Mouse (Mus musculus): Measurements from ENCODE around the gene Grik4.
"Not testable (repeated sequence)": the region's sequence is repeated elsewhere in the genome, so short reads cannot be mapped to it uniquely, and the experiment has no call there.

Gene Grik4

DNA sequence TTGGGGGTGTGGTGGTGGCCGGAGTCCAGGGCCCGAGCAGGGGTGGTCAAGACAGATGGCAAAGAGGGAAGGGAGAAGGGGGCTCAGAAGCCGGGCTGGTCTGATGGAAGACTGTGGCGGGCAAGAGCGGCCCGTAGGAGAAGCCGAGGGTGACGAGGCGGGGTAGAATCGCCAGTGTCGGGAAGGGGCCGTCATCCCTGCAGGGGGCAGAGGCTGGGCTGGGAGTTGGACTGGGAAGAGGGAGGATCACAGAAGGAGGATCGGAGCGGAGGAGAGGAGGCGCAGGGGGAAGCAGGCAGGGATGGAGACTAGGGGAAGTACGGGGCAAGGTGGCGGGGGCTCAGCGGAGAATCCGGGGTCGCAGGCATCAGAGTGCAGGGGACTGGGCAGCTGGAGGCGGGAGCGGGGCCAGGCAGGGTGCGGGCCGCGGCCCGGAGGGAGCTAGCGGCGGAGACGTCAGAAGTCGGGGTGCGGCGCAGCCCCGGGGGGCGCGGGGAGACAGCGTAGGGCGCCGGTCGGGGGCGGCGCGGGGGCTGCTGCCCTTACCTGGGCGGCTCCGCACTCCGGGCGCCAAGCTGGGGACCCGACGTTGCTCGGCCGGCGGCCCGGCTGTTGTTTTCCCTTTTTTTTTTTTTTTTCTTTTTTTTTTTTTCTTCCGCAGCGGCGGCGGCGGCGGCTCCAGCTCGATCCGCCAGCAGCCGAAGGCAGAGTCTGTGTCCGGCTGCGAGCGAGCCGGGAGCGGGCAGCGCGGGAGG, at the start of gene Grik4:
Gene Grik4 (minus strand): TSS at position 713 of the 755 bp plus-strand sequence.
- no peak for DNase-seq (ENCODE audit: low spot score)

DNA sequence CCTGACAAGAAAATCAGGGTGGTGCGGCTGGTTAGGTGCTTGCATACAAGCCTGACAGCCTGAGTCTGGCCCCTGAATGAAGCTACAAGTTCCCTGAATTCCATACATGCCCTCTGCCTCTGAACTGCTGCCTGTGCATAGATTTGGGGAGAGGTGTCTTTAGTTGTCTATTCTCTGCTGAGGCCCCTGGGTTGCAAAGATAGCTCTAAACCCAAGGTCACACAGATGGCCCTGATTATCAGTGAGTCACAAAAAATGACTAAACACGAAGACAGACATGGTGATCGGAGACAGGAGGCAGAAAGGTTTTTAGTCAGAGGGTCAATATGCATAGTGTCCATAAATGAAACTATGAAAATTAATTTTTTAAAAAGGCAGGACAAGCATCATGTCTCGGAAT, 49.4 kb upstream of the Grik4 start:
- no peak for DNase-seq (ENCODE audit: low spot score)

DNA sequence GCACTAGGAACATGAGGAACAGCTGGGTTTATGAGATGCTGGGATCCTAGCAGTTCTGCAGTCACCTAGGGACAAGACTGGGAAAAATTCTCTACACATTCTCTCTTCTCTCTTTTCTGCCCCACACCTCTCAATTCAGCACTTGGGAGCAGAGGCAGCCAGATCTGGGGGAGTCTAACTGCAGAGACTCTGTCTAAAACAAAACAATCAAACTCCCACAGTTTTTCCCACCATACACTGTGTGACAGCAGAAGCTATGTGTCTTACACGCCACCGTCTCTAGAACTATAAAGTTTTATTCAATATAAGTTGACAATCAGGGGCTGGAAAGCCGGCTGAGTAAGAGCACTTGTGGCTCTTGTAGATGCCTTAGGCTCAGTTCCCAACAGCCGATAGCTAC, 43.7 kb upstream of the Grik4 start:
- no peak for DNase-seq (ENCODE audit: low spot score)

DNA sequence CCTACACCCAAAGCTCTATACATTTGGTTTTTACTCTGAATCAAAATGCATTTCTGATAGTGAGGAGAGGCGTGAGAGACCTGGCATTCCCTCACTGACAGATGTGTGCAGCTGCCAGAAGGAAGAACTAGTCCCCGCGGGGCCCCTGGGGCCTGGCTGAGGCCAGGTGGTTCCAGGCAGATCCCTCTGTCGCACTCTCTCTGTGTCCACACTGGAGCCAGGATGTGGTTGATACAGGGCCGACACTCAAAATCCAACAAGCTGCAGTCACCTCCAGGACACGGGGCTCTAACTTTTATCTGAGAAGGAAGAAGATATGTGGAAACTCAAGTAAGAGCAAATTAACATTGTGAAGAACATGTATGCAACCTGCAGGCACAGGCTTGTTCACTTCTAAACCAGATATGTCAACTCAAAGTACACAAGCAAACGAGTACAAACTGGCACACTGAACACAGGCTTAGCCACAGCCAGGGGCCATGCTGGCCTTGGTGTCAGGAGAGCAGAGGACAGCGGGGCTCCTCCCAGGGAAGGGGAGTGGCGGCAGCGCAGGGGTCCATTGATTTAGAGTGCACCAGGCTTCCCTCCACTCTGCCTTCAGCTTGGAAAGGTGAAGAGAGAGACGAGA, 24.7 kb upstream of the Grik4 start:
- no peak for DNase-seq (ENCODE audit: low spot score)

DNA sequence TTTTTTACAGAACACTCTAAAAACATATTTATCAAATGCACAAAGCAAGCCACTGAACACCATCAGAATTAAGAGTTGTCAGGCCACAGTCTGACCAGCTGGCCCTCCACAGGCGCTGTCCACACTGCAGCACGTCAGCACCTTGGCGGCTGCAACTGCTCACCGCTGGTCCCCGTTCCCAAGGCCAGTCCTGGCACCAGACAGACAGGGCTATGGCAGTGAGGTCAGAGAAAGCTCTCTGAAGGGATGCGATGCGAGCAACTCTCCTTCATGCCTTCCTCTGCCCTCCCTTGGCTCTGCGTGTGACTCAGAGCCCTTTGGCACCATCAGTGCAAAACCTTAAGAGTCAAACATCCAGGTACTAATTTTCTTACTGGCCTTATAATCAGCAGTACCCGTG, 23.4 kb upstream of the Grik4 start:
- no peak for DNase-seq (ENCODE audit: low spot score)

DNA sequence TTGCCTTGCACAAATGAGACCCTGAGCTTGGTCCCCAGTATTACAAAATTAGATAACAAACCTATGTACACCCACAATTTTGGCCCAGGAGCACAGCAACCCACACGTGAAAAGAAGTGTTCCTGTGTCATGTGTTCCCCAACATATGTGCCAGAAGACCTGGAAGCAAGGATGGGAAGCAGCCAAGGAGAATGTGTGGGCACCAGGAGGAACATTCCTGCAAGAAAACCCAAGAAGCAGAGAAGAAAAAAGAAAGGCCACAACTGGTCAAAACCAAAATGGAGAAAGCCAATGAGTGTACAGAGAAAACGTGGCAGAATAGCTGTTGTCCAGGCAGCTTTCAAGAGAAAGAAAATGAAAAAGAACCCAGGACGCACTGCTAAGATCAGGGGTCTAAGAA, 20.5 kb upstream of the Grik4 start:
- not testable (repeated sequence) for DNase-seq (ENCODE audit: low spot score)

DNA sequence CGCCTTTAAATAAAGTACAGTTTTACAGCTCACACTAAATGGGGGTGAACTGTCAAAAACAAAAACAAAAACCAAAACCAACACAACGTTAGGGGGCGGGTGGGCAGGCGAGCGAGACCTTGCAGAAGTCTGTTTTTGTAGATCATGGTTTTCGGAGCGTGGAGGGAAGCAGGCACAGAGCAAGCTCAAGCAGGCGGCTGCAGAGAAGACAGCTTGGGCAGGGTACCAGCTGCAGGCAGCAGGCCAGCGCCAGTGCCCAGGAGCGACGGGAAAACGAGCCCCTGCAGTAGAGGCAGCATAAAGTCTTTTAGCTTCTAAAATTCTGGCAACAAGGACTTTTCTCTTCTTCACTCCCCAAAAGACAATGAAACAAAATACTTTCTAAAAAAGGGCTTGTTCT, 20.1 kb upstream of the Grik4 start:
- no peak for DNase-seq (ENCODE audit: low spot score)

DNA sequence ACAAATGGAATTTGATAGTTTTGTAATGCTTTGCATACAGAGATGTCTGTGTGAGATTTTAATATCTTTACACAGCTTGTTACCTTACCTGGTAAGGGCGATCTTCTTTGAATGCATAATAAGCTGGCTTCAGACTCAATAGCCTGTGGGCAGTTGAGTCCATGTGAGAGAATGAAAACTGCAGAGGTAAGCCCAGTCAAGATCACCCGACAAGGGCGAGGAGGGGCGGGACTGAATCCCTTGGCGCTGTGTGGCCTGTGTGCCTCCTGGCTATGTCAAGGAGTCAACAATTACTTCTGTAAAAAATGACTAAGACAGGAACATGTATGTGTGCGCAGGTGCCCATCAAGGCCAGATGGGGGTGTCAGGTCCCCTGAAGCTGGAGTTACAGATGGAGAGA, 18.2 kb upstream of the Grik4 start:
- DNase-seq (ENCODE audit: low spot score) = no peak

DNA sequence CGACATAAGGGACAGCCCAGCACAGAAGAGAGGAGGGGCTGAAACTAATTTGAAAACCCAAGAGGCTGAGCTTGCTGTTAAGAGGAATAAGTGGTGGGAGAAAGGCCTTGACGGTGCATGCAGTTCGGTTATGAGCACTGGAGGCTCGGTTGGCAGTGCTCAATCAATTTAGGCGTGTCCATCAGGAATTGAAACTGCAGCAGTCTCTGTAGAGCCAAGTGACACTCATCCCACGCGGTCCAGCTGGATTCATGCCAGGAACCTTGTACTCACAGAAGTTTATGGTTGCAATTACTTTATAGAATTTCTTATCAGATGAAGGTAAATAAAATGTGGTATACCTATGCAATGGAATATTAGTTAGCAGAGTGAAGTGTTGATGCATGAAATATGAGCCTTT, 14.1 kb upstream of the Grik4 start:
- no peak for DNase-seq (ENCODE audit: low spot score)

DNA sequence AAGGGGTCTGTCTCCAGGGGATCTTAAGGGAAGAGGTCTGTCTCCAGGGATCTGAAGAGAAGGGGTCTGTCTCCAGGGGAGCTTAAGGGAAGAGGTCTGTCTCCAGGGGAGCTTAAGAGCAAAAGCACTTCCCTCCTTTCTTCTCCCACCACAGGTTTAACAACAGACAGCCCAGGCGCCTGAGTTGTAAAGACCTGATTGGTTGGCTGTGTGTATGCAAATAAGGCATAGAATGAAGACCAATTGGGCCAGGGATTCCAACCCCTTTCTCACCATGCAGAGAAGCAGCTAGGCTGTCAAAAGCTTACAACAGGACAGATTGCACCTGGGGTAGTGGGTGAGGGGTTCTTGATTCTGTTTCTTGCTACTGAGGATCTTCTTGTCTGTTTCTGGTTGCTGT, 4.1 kb upstream of the Grik4 start:
- no peak for DNase-seq (ENCODE audit: low spot score)

DNA sequence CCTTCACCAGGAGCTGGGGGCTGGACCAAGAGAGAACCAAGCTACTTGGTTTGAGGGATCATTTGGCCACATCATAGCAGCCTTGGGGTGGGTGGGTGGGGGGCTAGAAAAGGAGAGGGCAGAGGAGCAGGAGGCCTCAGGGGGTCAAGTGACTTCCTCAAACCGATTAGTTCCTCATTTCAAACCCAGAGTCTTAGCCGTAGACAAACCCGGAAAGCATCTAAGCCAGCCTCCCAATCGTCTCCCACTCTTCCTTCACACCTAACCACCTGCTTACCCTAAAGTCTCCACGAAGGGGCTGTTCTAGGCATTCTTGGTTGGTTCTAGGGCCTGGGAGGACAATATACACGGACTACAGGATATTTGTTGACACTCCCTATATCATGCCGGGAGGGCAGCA, 881 bp upstream of the Grik4 start:
- no peak for DNase-seq (ENCODE audit: low spot score)

DNA sequence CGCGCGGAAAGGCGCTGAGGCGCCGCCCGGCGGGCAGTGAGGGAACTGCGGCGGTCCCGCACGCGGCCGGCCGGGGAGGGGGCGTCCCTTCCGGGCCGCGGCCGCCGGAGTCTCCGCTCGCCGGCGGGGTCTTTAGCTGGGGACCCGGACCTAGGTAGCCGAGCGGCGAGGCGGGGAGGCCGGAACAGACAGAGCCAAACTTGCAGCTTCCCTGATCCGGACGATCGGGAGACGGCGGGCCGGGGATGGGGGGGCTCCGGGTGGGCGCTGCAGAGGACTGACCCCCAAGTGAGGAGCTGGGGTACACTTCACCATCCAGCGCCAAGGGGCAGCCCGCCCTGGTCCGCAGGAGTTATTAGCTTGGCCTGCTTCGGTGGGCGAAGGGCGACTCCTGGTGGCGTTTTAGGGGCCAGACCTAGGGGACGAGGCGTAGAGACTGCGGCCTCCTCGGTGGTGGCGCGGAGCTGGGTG, 278 bp upstream of the Grik4 start:
- peak; percentile 40 for DNase-seq (ENCODE audit: low spot score)

DNA sequence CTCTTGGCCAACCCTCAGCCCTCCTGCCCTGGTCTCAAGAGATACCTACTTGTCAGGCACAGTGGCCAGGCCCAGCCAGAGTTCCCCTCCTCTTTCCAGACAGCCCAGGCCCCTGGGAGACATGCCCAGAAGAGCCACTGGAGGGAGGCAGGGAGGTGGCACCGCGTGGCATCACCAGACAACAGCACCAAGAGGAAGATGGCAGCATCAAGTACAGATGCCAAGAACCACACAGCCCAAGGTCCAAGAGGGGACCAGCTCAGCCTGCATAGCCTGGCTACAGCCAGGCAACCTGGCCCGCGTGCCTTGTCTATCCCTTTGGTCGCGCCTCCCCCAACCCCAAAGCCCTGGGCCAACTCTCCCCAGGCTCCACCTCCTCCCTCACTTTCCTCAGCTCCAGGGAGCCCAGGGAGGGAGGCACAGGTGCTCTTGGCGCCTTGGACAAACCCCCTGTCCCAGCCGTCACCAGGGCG, 1.2 kb downstream of the Grik4 start:
- DNase-seq (ENCODE audit: low spot score) = no peak

DNA sequence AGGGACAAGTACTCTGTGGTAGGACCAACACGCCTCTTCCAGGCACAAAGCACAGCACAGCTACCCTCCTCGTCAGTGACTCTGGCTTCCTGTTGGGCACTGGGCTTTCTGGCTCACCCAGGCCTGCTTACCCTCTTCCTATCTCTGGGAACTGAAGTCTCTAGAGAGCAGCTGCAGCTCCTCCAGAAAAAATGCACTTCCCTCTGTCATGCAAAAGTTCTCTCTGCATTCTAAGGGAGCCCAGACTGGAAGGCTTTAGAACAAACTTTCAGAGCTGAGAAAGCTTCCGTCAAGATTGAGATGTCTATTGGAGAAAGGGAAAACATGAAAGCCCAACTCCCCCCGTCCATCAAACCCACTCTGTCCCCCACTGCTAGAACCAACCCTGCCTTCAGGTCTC, 2.1 kb downstream of the Grik4 start:
- DNase-seq (ENCODE audit: low spot score) = no peak

DNA sequence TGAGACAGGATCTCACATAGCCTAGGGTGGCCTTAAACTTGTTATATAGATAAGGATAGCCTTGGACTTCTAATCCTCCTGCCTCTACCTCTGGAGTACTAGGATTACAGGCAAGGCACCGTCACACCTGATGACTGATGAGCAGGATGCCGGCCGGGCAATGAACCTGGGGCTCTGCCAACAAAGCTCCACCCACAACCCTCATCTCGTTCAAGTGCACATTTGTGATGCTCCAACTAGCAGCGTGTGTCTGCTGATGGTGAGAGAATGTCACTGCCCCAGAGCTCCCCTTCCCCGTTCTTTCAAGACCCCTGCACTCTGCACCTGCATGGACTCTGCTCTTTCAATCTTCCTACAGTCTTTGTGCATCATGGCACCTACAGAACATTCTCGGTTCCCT, 12.1 kb downstream of the Grik4 start:
- DNase-seq (ENCODE audit: low spot score) = no peak

DNA sequence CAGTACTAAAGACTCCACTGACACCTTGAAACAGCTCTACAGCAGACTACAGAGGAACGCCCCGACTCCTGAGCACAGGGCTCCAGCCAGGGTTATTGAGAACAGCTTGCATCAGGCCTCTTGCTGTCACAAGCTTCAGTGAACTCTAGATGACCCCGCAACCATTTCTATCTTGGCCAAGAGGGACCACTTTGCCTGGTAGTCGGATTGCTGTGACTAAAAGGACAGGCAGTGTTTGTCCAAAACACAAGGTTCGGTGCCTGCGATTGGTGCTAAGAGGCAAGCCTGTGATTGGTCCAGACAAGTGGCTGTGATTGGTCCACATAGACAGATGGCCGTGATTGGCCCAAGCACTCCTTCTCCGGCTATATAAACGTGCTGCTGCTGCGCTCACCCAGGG, 16.8 kb downstream of the Grik4 start:
- no peak for DNase-seq (ENCODE audit: low spot score)

DNA sequence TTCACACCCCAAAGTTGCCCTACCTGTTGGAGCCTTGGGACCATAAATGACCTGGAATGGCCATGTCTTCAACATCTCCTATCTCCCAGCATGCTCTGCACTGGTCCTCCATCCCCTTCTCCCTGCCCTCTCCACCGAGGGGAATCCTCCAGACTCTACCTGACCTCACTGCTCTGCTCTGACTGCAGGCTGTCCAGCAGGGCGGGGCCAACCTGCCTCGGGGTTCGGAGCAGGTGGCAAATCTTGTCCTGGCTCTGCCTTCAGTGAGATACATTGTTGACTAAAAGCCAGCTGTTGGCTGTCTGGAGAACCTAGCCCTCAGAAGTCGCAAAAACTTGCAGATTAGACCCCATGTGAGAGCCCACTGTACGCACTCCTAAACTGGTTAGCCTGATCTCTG, 17.7 kb downstream of the Grik4 start:
- DNase-seq (ENCODE audit: low spot score) = no peak

DNA sequence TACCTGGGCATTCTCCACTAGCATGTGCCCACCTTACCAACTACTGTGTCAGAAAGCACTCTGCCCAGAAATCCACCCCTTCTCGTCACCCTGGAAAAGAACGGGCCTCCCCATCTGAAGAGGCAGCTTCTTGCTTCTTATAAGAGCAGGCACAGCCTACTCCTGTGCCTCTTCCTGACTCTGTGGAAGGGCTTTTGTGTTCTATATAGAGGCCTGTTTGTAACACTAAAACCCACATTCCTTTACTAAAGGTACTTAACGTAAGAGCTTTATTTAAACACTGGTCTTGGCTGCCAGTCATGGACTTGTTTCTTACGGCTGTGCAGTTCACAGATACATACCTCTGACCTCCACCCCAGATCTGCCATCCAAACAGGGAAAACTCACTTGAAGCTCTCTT, 22.5 kb downstream of the Grik4 start:
- DNase-seq (ENCODE audit: low spot score) = no peak

DNA sequence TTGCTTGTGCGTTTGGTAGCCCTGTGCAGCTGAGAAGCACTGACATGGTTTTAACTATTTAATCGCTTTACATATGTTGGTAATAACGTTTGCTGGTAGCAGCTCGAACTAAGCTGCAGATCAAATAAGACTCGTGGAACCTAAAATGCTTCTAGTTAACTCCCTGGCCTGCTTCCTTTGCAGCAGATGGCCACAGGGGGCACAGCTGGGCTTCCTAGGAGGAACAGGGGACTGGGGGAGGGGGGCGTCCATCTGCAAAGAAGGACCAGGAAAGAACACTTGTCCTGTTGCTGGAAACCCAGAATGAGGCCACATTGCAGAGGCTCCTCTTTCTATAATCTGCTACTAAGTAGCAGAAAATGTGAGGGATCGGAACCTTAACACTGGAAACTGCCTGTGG, 24.1 kb downstream of the Grik4 start:
- DNase-seq (ENCODE audit: low spot score) = no peak

DNA sequence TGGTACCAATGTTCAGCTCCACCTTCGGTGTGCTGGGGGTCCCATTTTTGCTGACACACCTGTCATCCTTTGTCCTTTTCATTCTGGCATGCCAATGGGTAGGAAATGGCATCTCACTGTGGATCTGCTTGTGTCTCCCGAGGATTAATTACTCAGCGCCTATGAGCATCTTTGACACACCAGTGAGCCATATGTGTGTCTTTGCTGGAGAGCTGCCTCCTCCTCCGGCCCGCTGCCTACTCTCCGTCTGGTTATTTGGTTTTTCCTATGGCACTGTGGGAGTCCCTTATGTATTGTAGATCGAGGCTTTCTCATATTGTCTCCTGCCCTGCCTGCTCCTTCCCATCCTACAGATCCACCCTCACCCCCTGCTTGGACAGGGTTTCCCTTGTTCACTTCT, 26.4 kb downstream of the Grik4 start:
- DNase-seq (ENCODE audit: low spot score) = no peak

DNA sequence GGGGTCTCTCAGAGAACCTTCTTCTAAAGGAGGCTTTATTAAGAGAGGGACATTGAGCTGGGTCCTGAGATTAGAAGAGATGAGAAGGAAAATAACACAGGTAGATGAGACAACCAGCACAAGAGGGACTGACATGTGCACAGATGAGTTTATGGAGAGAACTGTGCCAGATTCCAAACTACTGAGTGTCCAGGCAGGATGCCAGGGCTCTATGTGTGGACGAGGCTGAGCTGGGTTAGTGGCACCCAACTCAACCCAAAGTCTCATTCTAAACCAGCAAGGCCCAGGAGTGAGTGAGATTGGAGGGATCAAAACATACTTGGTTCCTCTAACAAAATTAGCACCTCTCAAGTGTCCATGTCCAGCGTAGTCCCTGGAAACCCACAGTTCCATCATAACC, 31.1 kb downstream of the Grik4 start:
- no peak for DNase-seq (ENCODE audit: low spot score)

DNA sequence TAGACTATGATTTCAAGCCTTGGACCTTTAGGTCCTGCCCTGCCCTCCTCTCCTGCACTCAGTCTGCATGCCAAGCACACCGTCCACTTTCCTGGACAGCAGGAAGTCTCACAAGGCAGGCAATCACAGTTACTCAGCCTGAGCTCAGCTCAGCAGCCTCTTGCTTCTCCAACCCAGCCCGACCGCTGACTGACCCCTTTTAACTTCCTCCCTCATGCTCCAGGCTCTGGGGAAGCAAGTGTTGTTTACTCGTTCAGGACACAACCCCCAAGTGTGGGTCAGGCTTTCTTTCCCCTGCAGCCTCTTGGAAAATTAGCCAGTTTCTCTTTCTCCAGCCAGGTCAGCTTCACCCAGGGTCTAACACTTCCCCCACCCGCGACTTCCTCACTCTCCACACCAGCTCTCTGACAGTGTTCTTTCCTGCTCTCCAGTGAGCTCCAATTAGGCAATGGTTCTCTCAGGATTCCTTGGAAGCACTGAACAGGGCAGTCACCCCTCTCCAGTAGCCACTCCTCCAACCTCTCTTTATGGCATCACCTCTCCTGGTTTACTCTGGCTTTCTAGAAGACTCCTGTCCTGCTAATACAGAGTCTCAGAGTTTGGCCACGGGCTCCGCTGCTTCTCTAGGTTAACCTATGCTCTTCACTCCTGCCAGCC, 35.5 kb downstream of the Grik4 start:
- DNase-seq (ENCODE audit: low spot score) = no peak

DNA sequence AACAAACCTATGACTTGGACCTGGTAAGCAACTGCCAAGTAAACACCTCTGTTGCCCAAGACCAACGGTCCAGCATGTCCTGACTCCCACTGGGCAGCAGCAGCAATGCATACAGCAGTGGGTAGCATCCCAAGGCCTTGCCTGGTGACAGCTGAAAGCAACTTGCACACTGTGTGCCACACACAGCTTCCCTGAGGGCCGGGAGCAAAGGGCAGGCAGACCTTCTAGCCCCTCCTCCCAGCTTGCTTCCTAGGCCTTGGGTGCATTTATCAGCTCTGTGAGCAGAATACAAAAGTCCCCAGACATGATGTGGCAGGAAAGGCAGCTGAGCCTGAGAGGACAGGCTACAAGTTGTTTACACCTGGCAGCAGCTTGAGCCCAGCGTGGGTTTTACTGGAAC, 37.3 kb downstream of the Grik4 start:
- DNase-seq (ENCODE audit: low spot score) = no peak

All from spleen, adult 12 weeks (tissue).